Mouse (Mus musculus) CD4-positive helper T cell, adult 2 months (primary cell): Measurements from ENCODE around the gene Ess2.

Source experiments
- DNase-seq: peaks from one replicate; pipeline ENCODE4 v3.0.0-alpha.2; 2012; ENCODE audit warnings: low read depth, missing footprints, low spot score

Gene Ess2

DNA sequence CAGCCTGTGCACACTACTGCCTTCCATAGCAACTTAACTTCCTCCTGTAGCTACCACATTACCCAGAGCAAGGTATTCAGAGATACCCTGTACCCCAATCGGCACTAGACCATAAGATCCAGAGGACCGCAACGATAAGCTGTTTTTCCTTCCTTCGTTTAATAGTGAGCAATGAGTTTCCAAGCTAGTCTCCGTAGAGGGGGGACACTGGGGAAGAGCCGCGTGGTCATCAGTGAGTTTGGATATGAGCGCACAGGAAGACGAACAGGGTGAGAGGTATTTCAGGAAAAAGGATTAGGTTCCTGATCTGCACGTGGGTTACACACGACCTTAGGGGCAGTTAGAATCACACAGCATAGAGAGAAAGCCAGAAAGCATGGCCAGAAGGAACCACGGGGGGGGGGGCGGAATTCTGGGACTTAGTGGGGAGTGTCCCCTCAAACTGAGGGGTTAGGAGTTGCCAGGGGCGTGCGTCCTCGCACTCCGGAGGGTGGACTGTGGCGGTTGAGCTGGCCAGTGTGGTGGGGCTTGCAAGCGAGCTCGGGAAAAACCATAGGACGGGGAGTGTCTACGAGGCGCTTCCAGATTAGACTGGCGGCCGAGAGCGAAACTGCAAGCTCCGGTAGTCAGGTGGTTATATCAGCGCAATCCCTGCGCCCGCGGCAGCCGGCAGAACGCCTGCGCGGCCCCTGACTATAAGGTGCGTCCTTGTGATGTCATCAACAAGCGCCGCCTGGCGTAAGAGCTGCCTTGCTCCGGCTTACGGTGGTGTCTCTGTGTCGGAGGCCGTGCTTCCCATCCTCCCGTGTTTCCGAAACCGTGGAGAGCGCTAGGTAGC is 10.4 kb upstream of the Ess2 start:
- DNase-seq, result peak; percentile 98

- DNase-seq, result no peak
Observed at GRCm38 (mm10) chr16:17920586-17920985, 9.4 kb upstream of the Ess2 start.

DNA sequence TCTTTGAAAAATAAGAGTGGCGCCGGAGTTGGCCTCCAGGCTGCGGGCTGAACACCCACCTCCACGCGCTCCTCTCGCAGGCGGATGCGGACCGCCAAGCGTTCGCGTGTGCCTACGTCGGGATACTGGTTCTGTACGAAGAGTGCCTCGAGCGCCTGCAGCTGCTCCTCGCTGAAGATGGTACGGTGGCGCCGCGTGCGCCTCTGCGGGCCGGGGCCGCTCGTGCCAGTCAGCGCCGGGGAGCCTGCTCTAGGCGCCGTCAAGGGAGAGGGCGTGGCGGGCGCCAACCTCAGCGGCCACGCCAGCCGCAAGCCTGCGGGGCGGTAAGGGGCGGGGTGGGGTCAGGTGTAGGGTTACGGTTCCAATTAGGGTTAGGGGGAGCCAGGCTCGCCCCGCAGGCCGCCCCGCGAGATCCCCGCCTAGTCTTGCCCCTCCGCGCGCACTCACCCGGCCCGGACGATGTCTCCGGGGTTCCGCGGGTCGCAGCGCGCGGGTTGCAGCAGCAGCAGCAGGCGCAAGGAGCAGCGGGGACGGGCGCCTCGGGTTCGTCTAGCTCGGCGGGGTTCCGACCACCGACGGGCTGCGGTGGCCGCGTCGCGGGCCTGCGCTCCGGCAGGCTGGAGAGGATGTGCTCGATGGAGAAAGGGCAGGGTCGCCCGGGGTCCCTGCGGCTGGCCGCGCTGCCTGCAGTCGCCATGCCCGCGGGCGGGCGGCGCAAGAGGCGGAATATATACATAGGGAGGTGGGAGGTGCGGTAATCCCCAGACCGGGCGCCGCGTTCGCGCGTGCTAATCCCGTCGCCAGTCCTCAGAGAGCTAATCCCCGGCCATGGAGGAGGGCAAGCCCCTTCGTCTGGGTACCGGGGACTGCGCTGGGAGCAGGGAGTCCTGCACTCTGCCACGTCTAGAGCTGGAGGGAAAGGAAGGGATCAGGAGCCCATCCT is 3.4 kb upstream of the Ess2 start, which contains the start of gene Gsc2:
Gene Gsc2, minus strand, starts transcription at position 753 of the 943 bp plus-strand sequence.
- peak; percentile 38 for DNase-seq

- DNase-seq, result no peak
Observed at GRCm38 (mm10) chr16:17898462-17898861, 12.7 kb downstream of the Ess2 start, which contains the start of the genes Dgcr2 and Tssk2. TSS of gene Dgcr2 (minus strand) at chr16:17898562. TSS of gene Tssk2 (plus strand) at chr16:17898637.

GRCm38 (mm10) chr16:17896091-17896490 is 15.1 kb downstream of the Ess2 start:
- DNase-seq, result no peak

DNA sequence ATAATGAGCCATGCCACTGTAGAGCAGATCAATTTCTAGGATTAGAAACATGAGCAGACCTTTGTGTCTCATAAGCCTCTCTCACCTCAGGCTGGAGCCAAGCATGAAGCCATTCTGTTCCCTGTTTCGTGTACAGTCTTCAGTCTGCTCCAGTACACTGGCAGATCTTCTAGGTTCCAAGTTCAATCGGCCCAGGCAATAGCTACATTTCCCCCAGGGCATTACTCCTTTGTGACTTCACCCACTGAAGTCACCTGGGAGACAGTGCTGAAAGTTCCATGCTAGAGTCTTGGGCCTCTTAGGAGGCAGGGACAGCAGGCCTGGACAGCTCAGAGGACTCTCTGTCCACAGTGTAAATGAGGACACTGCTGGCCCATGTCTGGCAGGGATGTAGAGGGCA is 17.2 kb downstream of the Ess2 start, which contains the start of gene Tssk1:
Gene Tssk1, plus strand, starts transcription at position 301 of the 400 bp plus-strand sequence.
- DNase-seq, result no peak

DNA sequence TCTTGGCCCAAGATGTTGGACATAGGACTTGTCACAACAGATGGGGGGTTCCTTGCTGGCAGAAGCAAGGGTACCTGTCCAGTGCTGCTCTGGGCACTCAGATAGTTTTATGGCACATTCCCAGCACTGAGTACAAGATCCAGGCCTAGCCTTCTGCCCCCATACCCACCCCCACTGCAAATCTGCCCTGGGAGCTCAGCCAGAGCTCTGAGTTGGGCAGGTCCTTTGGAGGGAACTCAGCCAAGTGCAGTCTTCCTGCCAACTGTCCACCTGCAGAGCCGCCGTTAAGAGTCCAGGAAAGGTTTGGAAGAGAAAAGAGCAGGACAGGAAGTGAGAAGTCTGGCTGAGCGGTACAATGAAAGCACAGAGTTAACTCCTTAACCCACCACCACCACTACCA is 18.5 kb downstream of the Ess2 start:
- DNase-seq, result no peak

DNA sequence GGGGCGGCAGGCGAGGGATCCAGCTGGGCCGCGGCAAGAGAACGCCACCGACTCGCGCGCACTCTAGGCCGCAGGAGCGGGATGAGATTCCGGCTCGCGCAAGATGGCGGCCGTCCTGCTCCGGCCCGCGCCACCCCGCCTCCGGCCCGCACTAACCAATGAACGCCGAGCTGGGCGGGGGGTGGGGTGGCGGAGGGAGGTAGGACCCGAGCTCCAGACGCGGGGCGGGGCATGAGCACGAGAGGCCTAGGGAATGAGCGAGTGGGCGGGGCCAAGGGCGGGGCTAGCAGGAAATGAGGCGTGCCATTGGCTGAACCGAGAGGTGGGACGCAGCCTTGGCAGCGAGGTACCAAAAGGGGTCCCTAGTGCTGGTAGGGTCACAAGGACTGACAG is 19.6 kb downstream of the Ess2 start, which contains the start of gene Gm20518:
Gene Gm20518, minus strand, starts transcription at position 105 of the 393 bp plus-strand sequence.
- peak; percentile 96 for DNase-seq

- no peak for DNase-seq
Observed at GRCm38 (mm10) chr16:17890917-17891566, 20.1 kb downstream of the Ess2 start.

DNA sequence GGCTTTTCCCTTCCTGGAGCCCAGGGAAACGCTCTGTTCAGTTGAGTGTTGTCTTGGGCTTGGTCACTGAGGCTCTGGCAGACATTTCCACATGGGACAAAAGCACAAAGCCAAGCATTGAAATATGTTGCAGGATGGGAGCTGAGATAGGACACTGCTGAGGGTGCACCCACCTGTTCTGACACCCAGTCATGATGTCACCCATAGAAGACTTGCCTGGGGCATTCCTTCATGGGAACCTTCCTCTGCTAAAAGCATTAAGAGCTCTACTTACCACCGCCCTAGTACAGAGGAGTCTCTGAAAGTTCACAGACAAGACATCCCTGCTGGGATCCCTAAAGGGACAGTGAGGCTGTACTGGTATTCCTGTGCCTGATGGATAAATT is 20.8 kb downstream of the Ess2 start:
- no peak for DNase-seq

GRCm38 (mm10) chr16:17889689-17890341 is 21.3 kb downstream of the Ess2 start:
- DNase-seq, result no peak

- DNase-seq, result no peak
Observed at GRCm38 (mm10) chr16:17884116-17884515, 27.0 kb downstream of the Ess2 start.

DNA sequence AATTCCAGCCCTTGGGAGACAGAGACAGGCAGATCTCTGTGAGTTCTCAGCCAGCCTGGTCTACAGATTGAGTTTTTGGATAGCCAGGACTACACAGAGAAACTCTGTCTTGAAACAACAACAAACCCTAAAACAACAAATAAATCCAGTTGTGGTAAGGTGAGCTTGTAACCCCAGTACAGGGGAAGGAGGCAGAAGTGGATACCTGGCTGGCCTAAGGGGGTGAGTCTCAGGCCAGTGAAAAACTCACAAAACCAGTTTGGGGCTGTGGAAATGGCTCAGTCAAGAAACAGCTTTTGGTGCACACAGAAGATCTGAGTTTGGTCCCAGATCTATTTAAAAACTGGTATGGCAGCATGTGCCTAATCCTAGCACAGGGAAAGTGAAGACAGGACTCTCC is 29.0 kb downstream of the Ess2 start:
- no peak for DNase-seq

DNA sequence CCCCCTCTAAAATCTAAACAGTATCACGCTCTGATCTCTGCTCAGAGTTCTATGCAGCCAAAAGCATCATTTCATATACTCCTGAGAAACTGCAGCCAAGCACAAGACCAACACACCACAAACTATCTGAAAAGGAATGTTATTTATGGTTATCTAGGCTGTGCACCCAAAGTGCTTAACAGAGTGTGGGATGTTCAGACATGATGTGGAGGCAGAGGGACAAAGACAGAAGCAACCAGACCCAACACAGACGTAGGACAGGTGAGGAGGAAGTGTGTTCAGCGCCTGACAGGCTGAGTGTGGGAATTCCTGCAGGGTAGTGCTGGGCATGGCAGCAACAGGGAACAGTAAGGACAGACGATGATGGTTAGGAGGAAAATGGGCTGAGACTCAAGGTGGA is 31.6 kb downstream of the Ess2 start:
- DNase-seq, result no peak

GRCm38 (mm10) chr16:17876096-17876495 is 35.1 kb downstream of the Ess2 start:
- no peak for DNase-seq

GRCm38 (mm10) chr16:17875174-17875573 is 36.0 kb downstream of the Ess2 start:
- DNase-seq, result no peak

GRCm38 (mm10) chr16:17872995-17873394 is 38.2 kb downstream of the Ess2 start:
- no peak for DNase-seq

DNA sequence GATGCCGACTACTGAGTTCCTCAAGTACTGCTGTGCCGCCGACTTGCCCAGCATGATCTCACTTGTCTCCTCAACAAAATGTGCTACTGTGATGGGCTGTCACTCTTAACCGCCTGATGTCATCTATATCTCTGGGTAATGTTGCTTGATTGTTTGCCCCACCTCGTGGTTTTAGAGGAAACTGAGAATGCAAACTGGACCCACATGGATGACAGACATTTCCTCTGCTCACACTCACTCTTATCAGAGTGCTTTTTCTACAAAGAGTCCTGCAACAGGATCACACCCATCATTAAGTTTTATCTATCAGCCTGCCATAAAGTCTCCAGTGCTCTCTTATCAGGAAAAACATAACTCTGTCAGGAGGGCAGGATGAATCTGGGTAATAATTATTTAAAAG is 39.9 kb downstream of the Ess2 start:
- DNase-seq, result no peak

DNA sequence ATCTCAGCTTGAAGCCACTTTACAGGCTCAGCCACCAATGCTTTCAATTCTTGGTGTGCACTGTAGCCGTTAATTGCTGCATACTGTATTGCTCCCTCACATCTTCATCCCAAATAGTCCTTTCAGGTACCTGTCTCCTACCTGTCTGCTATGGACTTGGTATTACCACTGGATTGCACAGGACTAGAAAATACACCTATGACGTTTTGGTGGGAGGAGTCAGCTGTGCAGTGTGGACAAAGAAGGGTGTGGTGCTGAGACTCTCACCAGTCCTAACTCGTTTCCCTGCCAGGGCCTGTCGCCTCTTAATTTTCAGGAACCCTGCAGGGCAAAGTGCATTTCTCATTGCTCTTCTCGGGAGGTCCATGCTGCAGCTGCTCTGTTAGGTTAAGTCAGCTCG is 45.4 kb downstream of the Ess2 start:
- DNase-seq, result no peak

DNA sequence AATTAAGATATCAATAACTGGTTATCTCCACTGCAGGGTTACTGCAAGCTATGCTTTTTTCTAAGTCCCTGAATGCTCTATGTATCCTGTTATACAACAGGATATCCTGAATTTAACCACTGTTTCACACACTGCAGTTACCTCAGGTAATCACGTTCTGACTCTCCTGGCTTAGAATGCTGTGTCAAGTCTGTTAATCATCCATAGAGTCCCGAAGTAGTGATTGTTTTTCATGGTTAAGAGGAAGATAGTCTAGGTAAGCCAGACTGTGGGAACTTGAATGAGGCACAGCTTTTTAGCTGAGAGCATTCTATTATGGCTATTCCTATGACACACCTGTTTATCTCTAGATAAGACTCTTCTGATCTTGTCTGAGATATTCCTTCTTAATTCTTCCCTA is 45.9 kb downstream of the Ess2 start:
- no peak for DNase-seq

DNA sequence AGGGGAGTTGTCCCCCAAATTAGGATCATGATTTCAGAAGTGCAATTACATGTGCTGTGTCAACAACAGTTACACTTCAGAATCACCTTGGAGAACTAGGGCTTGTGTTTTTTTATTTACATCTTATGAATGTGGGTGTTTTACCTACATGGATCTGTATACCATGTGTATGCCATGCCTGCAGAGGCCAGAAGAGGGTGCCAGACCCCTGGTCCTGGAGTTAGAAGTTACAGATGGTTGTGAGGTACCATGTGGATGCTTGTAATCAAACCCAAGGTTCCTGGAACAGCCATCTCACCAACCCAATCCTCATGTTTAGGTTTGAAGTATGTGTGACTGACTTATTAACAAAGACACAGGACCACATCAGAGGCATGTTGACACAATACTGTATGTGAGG is 52.6 kb downstream of the Ess2 start:
- peak; percentile 35 for DNase-seq
